ENCODE assay signal across 8 mouse cellular contexts in genomic region chr8:117257821-117258575, GRCm38 (mm10). TPM values are rescaled to one million over a fixed set of nuclear protein-coding genes. Genes with fewer than 3 reads are reported as not detected.
DNase-seq lines count a peak whose midpoint lies in the region; ATAC-seq lines count a peak whose summit lies in the region.

No protein-coding gene starts in this region.

- no peaks in the 10 kb centered on the region for H3K9me3 ChIP-seq in embryonic facial prominence, embryonic 10.5 days
- H3K9me3 ChIP-seq in heart, embryonic 16.5 days (replicated peaks; ENCODE audit: control insufficient read depth, low read length) = no peaks in the 10 kb centered on the region
- no peaks in the 10 kb centered on the region for H3K9me3 ChIP-seq in midbrain, embryonic 10.5 days (replicated peaks)
- H3K9me3 ChIP-seq in stomach, embryonic 16.5 days (replicated peaks; ENCODE audit: control insufficient read depth, low read length) = no peaks in the 10 kb centered on the region

- 8% methylated on average over 22 of the region's 22 CpGs for WGBS in embryonic facial prominence, embryonic 10.5 days
- whole genome bisulfite sequencing in heart, embryonic 16.5 days = 8% methylated on average over 22 of the region's 22 CpGs
- WGBS in midbrain, embryonic 10.5 days = 9% methylated on average over 22 of the region's 22 CpGs
- 1% methylated on average over 22 of the region's 22 CpGs for WGBS in stomach, embryonic 16.5 days

- H3K36me3 ChIP-seq in embryonic facial prominence, embryonic 10.5 days (replicated peaks) = no peaks in the 10 kb centered on the region
- H3K36me3 ChIP-seq in heart, embryonic 16.5 days (ENCODE audit: control insufficient read depth, insufficient read depth) = no peaks in the 10 kb centered on the region
- no peaks in the 10 kb centered on the region for H3K36me3 ChIP-seq in midbrain, embryonic 10.5 days
- H3K36me3 ChIP-seq in stomach, embryonic 16.5 days (ENCODE audit: control insufficient read depth, insufficient read depth, low read length) = no peaks in the 10 kb centered on the region

- H3K4me2 ChIP-seq in heart, embryonic 16.5 days (ENCODE audit: low read depth, low read length) = peak overlapping the region; percentile 84
- H3K4me2 ChIP-seq in stomach, embryonic 16.5 days (ENCODE audit: low read depth, low read length) = peak overlapping the region; percentile 77

- peak; percentile 37 to 43 for DNase-seq in urinary bladder, adult 18-20 months (ENCODE audit: low spot score in 2 of 2)
- no peak for DNase-seq in urinary bladder, postnatal 25 days (ENCODE audit: low spot score)
- peak; percentile 74 for DNase-seq in embryonic facial prominence, embryonic 10.5 days (ENCODE audit: low spot score)
- DNase-seq in kidney, postnatal 14 days = peak; percentile 43
- peak; percentile 65 for DNase-seq in midbrain, embryonic 10.5 days (ENCODE audit: low spot score)
- no peak for DNase-seq in layer of hippocampus, postnatal 36 days

- peak overlapping the region; percentile 92 for H3K9ac ChIP-seq in heart, embryonic 16.5 days (ENCODE audit: low read length)
- peak overlapping the region; percentile 97 for H3K9ac ChIP-seq in stomach, embryonic 16.5 days (ENCODE audit: low read length)

- H3K4me3 ChIP-seq in embryonic facial prominence, embryonic 10.5 days = peak overlapping the region; percentile 94
- H3K4me3 ChIP-seq in heart, embryonic 16.5 days (ENCODE audit: low read length) = peak overlapping the region; percentile 91
- peak overlapping the region; percentile 93 for H3K4me3 ChIP-seq in midbrain, embryonic 10.5 days
- H3K4me3 ChIP-seq in stomach, embryonic 16.5 days (replicated peaks; ENCODE audit: low read length) = peak overlapping the region; percentile 90

- peaks cover 58% of the 10 kb centered on the region for H3K4me1 ChIP-seq in embryonic facial prominence, embryonic 10.5 days
- peaks cover 41% of the 10 kb centered on the region for H3K4me1 ChIP-seq in heart, embryonic 16.5 days (ENCODE audit: control insufficient read depth, insufficient read depth, low read length)
- H3K4me1 ChIP-seq in midbrain, embryonic 10.5 days = peaks cover 58% of the 10 kb centered on the region
- peaks cover 45% of the 10 kb centered on the region for H3K4me1 ChIP-seq in stomach, embryonic 16.5 days (ENCODE audit: control insufficient read depth, insufficient read depth, low read length)

- H3K27me3 ChIP-seq in embryonic facial prominence, embryonic 10.5 days (replicated peaks; ENCODE audit: low read depth, poor library complexity, severe bottlenecking) = no peaks in the 10 kb centered on the region
- no peaks in the 10 kb centered on the region for H3K27me3 ChIP-seq in heart, embryonic 16.5 days (ENCODE audit: control insufficient read depth, insufficient read depth, low read length)
- peaks cover 12% of the 10 kb centered on the region; the same call in 1 of the 2 replicates for H3K27me3 ChIP-seq in midbrain, embryonic 10.5 days (ENCODE audit: low read depth, poor library complexity, severe bottlenecking)
- H3K27me3 ChIP-seq in stomach, embryonic 16.5 days (ENCODE audit: control insufficient read depth, insufficient read depth, low read length) = no peaks in the 10 kb centered on the region

- no peak for ATAC-seq in heart, embryonic 16.5 days (replicated peaks; ENCODE audit: extremely low read depth, insufficient read depth, low FRiP score)
- ATAC-seq in stomach, embryonic 16.5 days (ENCODE audit: insufficient read depth, low FRiP score) = no peak

- H3K27ac ChIP-seq in embryonic facial prominence, embryonic 10.5 days (replicated peaks) = peak overlapping the region; percentile 95
- peak overlapping the region; percentile 79 for H3K27ac ChIP-seq in heart, embryonic 16.5 days (ENCODE audit: low read length)
- H3K27ac ChIP-seq in midbrain, embryonic 10.5 days (replicated peaks) = peak overlapping the region; percentile 97
- H3K27ac ChIP-seq in stomach, embryonic 16.5 days (ENCODE audit: low read length) = peak overlapping the region; percentile 79

RNA-seq across cellular contexts. Expression of gene Cmip, which starts 1.1 kb away (rescaled TPM):
- 9.2 and 9.8 TPM in 2 replicates for polyA plus RNA-seq in embryonic facial prominence, embryonic 10.5 days (2016; fragmentation: Nextera tagmentation; extraction: Ambion mirVana)
- polyA plus RNA-seq in heart, embryonic 16.5 days (2015; fragmentation: Nextera tagmentation; extraction: Ambion mirVana) = 6.8 and 7.0 TPM in 2 replicates
- polyA plus RNA-seq in midbrain, embryonic 10.5 days (2016; fragmentation: Nextera tagmentation; extraction: Ambion mirVana) = 9.3 and 11.2 TPM in 2 replicates
- polyA plus RNA-seq in stomach, embryonic 16.5 days (2015; fragmentation: Nextera tagmentation; extraction: Ambion mirVana) = 13.7 and 14.2 TPM in 2 replicates
- total RNA-seq in layer of hippocampus, postnatal 36 days (2021) = 100 to 1,000 TPM; 278 to 289 TPM

Comparison
In these comparisons a context has a peak if more than half of its experiments do, and no peak if none do; other contexts are left out.
1. DNase-seq: peak in urinary bladder, adult 18-20 months (2 of 2), embryonic facial prominence, embryonic 10.5 days (single experiment), kidney, postnatal 14 days (single experiment) and midbrain, embryonic 10.5 days (single experiment); none in urinary bladder, postnatal 25 days (single experiment) and layer of hippocampus, postnatal 36 days (0 of 2).
2. Peak in every context shown above with its lines, with median percentiles within 50 percentile points of each other: H3K27ac ChIP-seq and H3K4me3 ChIP-seq.